Mouse (Mus musculus) right cerebral cortex, postnatal 25 days (tissue): ENCODE results near the gene Cx3cr1.

Source experiments
- DNase-seq: peaks from one replicate; pipeline ENCODE4 v3.0.0; 2022

Gene Cx3cr1

GRCm38 (mm10) chr9:119926497-119926896 is 143.2 kb downstream of the Cx3cr1 start:
- DNase-seq: no peak

GRCm38 (mm10) chr9:119925729-119926128 is 143.9 kb downstream of the Cx3cr1 start:
- no peak for DNase-seq

GRCm38 (mm10) chr9:119925120-119925657 is 144.5 kb downstream of the Cx3cr1 start:
- no peak for DNase-seq

- no peak for DNase-seq
These were observed 146.2 kb downstream of the Cx3cr1 start for GRCm38 (mm10) chr9:119923462-119923861.

GRCm38 (mm10) chr9:119919858-119920257 is 149.8 kb downstream of the Cx3cr1 start:
- DNase-seq: no peak

GRCm38 (mm10) chr9:119913087-119913838 is 156.4 kb downstream of the Cx3cr1 start:
- DNase-seq: no peak

GRCm38 (mm10) chr9:119909931-119910330 is 159.7 kb downstream of the Cx3cr1 start:
- no peak for DNase-seq

GRCm38 (mm10) chr9:119908708-119909107 is 161.0 kb downstream of the Cx3cr1 start:
- no peak for DNase-seq

- no peak for DNase-seq
These were observed 167.1 kb downstream of the Cx3cr1 start for GRCm38 (mm10) chr9:119902410-119903151.

- DNase-seq: no peak
These were observed 170.2 kb downstream of the Cx3cr1 start for GRCm38 (mm10) chr9:119899446-119899845.

GRCm38 (mm10) chr9:119895040-119895721 is 174.5 kb downstream of the Cx3cr1 start:
- DNase-seq: no peak

- DNase-seq: peak; percentile 94
These were observed 175.2 kb downstream of the Cx3cr1 start, which contains the start of gene Wdr48 for GRCm38 (mm10) chr9:119894339-119895009. Gene Wdr48, plus strand, starts transcription at chr9:119894878.

GRCm38 (mm10) chr9:119893881-119894280 is 175.8 kb downstream of the Cx3cr1 start:
- DNase-seq: no peak

- no peak for DNase-seq
These were observed 179.0 kb downstream of the Cx3cr1 start for GRCm38 (mm10) chr9:119890692-119891091.

GRCm38 (mm10) chr9:119889446-119889845 is 180.2 kb downstream of the Cx3cr1 start:
- no peak for DNase-seq

GRCm38 (mm10) chr9:119888843-119889246 is 180.8 kb downstream of the Cx3cr1 start:
- no peak for DNase-seq

GRCm38 (mm10) chr9:119887144-119887901 is 182.4 kb downstream of the Cx3cr1 start:
- DNase-seq: no peak

GRCm38 (mm10) chr9:119854170-119854569 is 215.5 kb downstream of the Cx3cr1 start:
- DNase-seq: no peak

- no peak for DNase-seq
These were observed 216.4 kb downstream of the Cx3cr1 start for GRCm38 (mm10) chr9:119853071-119853846.

GRCm38 (mm10) chr9:119852347-119853030 is 217.2 kb downstream of the Cx3cr1 start:
- no peak for DNase-seq
